Mouse (Mus musculus) MEL (cell line): ENCODE measurements at regions not wholly inside any gene's neighbourhood (a gene's known extent, or its start where the extent isn't known, plus 50 kb on each side); places are given as distances from the start of the nearest gene placed in this dataset.

ENCODE experiments used
- DNase-seq: peaks from one replicate; pipeline ENCODE4 v3.0.0; 2011; ENCODE audit warnings: low read depth, low spot score
- H3K27ac ChIP-seq: 2 replicates; pipeline ENCODE4 v1.5.1; 2012; ENCODE audit warnings: low read depth, mild to moderate bottlenecking, control low read depth, low read length, moderate library complexity; ENCODE audit not compliant: control insufficient read depth
- H3K27me3 ChIP-seq, 2 experiments: fragments of 150-350 bp in 1 of 2; sonication (generic) in 1 of 2; 2 replicates each; pipeline ENCODE4 v1.6.1; 2012; ENCODE audit warnings: low read length in 2 of 2, mild to moderate bottlenecking in 2 of 2, improper control_type of control experiment in 1 of 2, moderate library complexity in 1 of 2; ENCODE audit not compliant: insufficient read depth in 2 of 2, control insufficient read depth in 1 of 2
- H3K36me3 ChIP-seq, 2 experiments: 2 replicates each; pipeline ENCODE4 v1.6.1; 2012 to 2014; ENCODE audit warnings: low read length in 2 of 2, improper control_type of control experiment in 1 of 2, inconsistent platforms in 1 of 2, mild to moderate bottlenecking in 1 of 2; ENCODE audit not compliant: insufficient read depth in 2 of 2, control insufficient read depth in 1 of 2
- H3K4me1 ChIP-seq, 2 experiments: fragments of 150-350 bp in 1 of 2; sonication (generic) in 1 of 2; 2 replicates each; pipeline ENCODE4 v1.6.1; 2012; ENCODE audit warnings: low read length in 2 of 2, improper control_type of control experiment in 1 of 2, mild to moderate bottlenecking in 1 of 2; ENCODE audit not compliant: insufficient read depth in 2 of 2, control insufficient read depth in 1 of 2
- H3K4me3 ChIP-seq, 2 experiments: fragments of 150-350 bp in 1 of 2; sonication (generic) in 1 of 2; 2 replicates each; pipeline ENCODE4 v1.5.1; 2012; ENCODE audit warnings: low read depth in 2 of 2, low read length in 2 of 2, mild to moderate bottlenecking in 2 of 2, moderate library complexity in 2 of 2, control low read depth in 1 of 2, improper control_type of control experiment in 1 of 2; ENCODE audit not compliant: control insufficient read depth in 1 of 2, insufficient read depth in 1 of 2
- H3K79me2 ChIP-seq: 2 replicates; pipeline ENCODE4 v1.6.1; 2012; ENCODE audit warnings: mild to moderate bottlenecking, low read length, moderate library complexity; ENCODE audit not compliant: control insufficient read depth, poor library complexity, insufficient read depth
- H3K9ac ChIP-seq: 2 replicates; pipeline ENCODE4 v1.6.1; 2012; ENCODE audit warnings: low read depth, mild to moderate bottlenecking, control low read depth, low read length, moderate library complexity; ENCODE audit not compliant: control insufficient read depth, poor library complexity, severe bottlenecking
- H3K9me3 ChIP-seq: fragments of 150-350 bp; sonication (generic); replicated peaks from 2 replicates; pipeline ENCODE4 v1.6.1; 2012; ENCODE audit warnings: mild to moderate bottlenecking, low read length, improper control_type of control experiment, moderate library complexity; ENCODE audit not compliant: insufficient read depth
- CHD2 ChIP-seq: IDR thresholded peaks from 2 replicates; pipeline ENCODE4 v1.6.1; 2011; ENCODE audit warnings: low read length, improper control_type of control experiment
- E2F4 ChIP-seq: IDR thresholded peaks from 2 replicates; pipeline ENCODE4 v1.6.1; 2011; ENCODE audit warnings: low read depth, low read length, improper control_type of control experiment, borderline replicate concordance
- ELF1 ChIP-seq: IDR thresholded peaks from 2 replicates; pipeline ENCODE4 v1.6.1; 2014; ENCODE audit warnings: low read depth, mild to moderate bottlenecking, inconsistent platforms, low read length, improper control_type of control experiment, moderate library complexity
- EP300 ChIP-seq, 2 experiments: IDR thresholded peaks; 2 replicates each; pipeline ENCODE4 v1.6.1; 2011; ENCODE audit warnings: improper control_type of control experiment in 2 of 2, low read length in 2 of 2, low read depth in 1 of 2, mild to moderate bottlenecking in 1 of 2
- ETS1 ChIP-seq: IDR thresholded peaks from 2 replicates; pipeline ENCODE4 v1.6.1; 2012; ENCODE audit warnings: low read depth, mild to moderate bottlenecking, inconsistent platforms, low read length, improper control_type of control experiment, moderate library complexity
- GABPA ChIP-seq: IDR thresholded peaks from 2 replicates; pipeline ENCODE4 v1.6.1; 2012; ENCODE audit warnings: low read depth, mild to moderate bottlenecking, inconsistent platforms, low read length, improper control_type of control experiment, moderate library complexity
- HCFC1 ChIP-seq: IDR thresholded peaks from 2 replicates; pipeline ENCODE4 v1.6.1; 2012; ENCODE audit warnings: low read depth, mild to moderate bottlenecking, inconsistent platforms, low read length, improper control_type of control experiment, moderate library complexity
- JUND ChIP-seq: IDR thresholded peaks from 2 replicates; pipeline ENCODE4 v1.6.1; 2011; ENCODE audit warnings: low read depth, mild to moderate bottlenecking, improper control_type of control experiment, low read length
- KAT2A ChIP-seq: conservative IDR thresholded peaks from 2 replicates; pipeline ENCODE4 v1.6.1; 2012; ENCODE audit warnings: low read depth, low read length, improper control_type of control experiment, inconsistent platforms
- MAFK ChIP-seq: IDR thresholded peaks from 2 replicates; pipeline ENCODE4 v1.6.1; 2011; ENCODE audit warnings: low read depth, mild to moderate bottlenecking, low read length, improper control_type of control experiment, borderline replicate concordance
- MAX ChIP-seq: IDR thresholded peaks from 2 replicates; pipeline ENCODE4 v1.6.1; 2011; ENCODE audit warnings: low read length, improper control_type of control experiment
- MEF2A ChIP-seq: IDR thresholded peaks from 2 replicates; pipeline ENCODE4 v1.6.1; 2014; ENCODE audit warnings: low read depth, mild to moderate bottlenecking, inconsistent platforms, low read length, improper control_type of control experiment; ENCODE audit not compliant: poor library complexity, insufficient replicate concordance, severe bottlenecking; ENCODE audit errors: extremely low read depth
- MXI1 ChIP-seq: IDR thresholded peaks from 2 replicates; pipeline ENCODE4 v1.6.1; 2011; ENCODE audit warnings: mild to moderate bottlenecking, low read depth, low read length, improper control_type of control experiment
- MYB ChIP-seq: IDR thresholded peaks from 2 replicates; pipeline ENCODE4 v1.6.1; 2011; ENCODE audit warnings: mild to moderate bottlenecking, low read depth, low read length, improper control_type of control experiment
- NRF1 ChIP-seq: IDR thresholded peaks from 2 replicates; pipeline ENCODE4 v1.6.1; 2014; ENCODE audit warnings: low read depth, mild to moderate bottlenecking, inconsistent platforms, low read length, improper control_type of control experiment, moderate library complexity; ENCODE audit not compliant: poor library complexity, insufficient read depth, severe bottlenecking
- POLR2A ChIP-seq, 2 experiments: IDR thresholded peaks; 2 replicates each; pipeline ENCODE4 v1.6.1; 2011 to 2012; ENCODE audit warnings: low read length in 2 of 2, mild to moderate bottlenecking in 2 of 2, control low read depth in 1 of 2, improper control_type of control experiment in 1 of 2, low read depth in 1 of 2, moderate library complexity in 1 of 2; ENCODE audit not compliant: control insufficient read depth in 1 of 2, insufficient read depth in 1 of 2, poor library complexity in 1 of 2
- POLR2AphosphoS5 ChIP-seq: IDR thresholded peaks from 2 replicates; pipeline ENCODE4 v1.6.1; 2012; ENCODE audit warnings: low read depth, borderline replicate concordance, mild to moderate bottlenecking, inconsistent platforms, low read length, moderate library complexity, mixed read lengths
- RCOR1 ChIP-seq: IDR thresholded peaks from 2 replicates; pipeline ENCODE4 v1.6.1; 2012; ENCODE audit warnings: low read depth, mild to moderate bottlenecking, inconsistent platforms, low read length, improper control_type of control experiment
- SIN3A ChIP-seq: IDR thresholded peaks from 2 replicates; pipeline ENCODE4 v1.6.1; 2012; ENCODE audit warnings: low read length, improper control_type of control experiment, inconsistent platforms
- UBTF ChIP-seq: IDR thresholded peaks from 2 replicates; pipeline ENCODE4 v1.6.1; 2012; ENCODE audit warnings: low read depth, mild to moderate bottlenecking, inconsistent platforms, low read length, improper control_type of control experiment, moderate library complexity, borderline replicate concordance; ENCODE audit not compliant: insufficient read depth
- ZC3H11A ChIP-seq: IDR thresholded peaks from 2 replicates; pipeline ENCODE4 v1.6.1; 2012; ENCODE audit warnings: low read depth, mild to moderate bottlenecking, inconsistent platforms, low read length, improper control_type of control experiment
- ZKSCAN1 ChIP-seq: IDR thresholded peaks from 2 replicates; pipeline ENCODE4 v1.6.1; 2012; ENCODE audit warnings: low read depth, mild to moderate bottlenecking, inconsistent platforms, low read length, improper control_type of control experiment, moderate library complexity
- ZMIZ1 ChIP-seq: IDR thresholded peaks from 2 replicates; pipeline ENCODE4 v1.6.1; 2012; ENCODE audit warnings: low read depth, mild to moderate bottlenecking, inconsistent platforms, low read length, improper control_type of control experiment, moderate library complexity
- ZNF384 ChIP-seq: IDR thresholded peaks from 2 replicates; pipeline ENCODE4 v1.6.1; 2012; ENCODE audit warnings: low read depth, mild to moderate bottlenecking, inconsistent platforms, low read length, improper control_type of control experiment

GRCm38 (mm10) chr6:98754487-98754886, 411.9 kb upstream of the Gm765 start:
- TF ChIP-seq EP300 (IDR thresholded peaks at IDR 0.05; ENCODE audit: low read depth in 1 of 2, low read length in 2 of 2): no peak
- no peak for TF ChIP-seq ZMIZ1
- TF ChIP-seq ZKSCAN1: no peak
- no peak for TF ChIP-seq MEF2A
- TF ChIP-seq NRF1: no peak
- TF ChIP-seq ZNF384: no peak
- no peak for TF ChIP-seq JUND
- TF ChIP-seq KAT2A: no peak
- no peak overlapping the region for H3K9ac ChIP-seq
- H3K79me2 ChIP-seq: no peaks in the 10 kb centered on the region
- no peaks in the 10 kb centered on the region for H3K4me1 ChIP-seq
- H3K27me3 ChIP-seq: no peaks in the 10 kb centered on the region; a peak in 1 of 4 replicates
- no peak for DNase-seq
- no peak overlapping the region for H3K4me3 ChIP-seq
- no peaks in the 10 kb centered on the region for H3K36me3 ChIP-seq
- H3K9me3 ChIP-seq: no peaks in the 10 kb centered on the region
- H3K27ac ChIP-seq: no peak overlapping the region

DNA sequence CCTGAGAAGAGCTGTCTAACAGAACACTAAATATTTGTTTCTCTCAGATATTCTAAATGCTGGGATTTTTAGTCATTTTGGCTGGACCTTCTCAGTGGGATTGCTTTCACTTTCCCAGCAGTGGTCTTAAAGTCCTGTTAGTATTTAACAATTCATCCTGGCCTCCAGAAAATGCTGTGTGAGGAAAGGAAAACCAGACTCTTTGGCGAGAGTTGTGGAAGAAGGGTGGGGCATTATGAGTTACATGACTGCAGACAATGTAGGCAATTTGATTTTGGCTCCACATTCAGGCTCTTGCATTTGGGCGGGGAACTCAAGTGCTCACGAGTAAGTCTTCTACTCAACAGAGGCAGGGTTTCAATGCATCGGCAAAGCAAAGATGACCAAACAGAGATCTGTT, 406.1 kb upstream of the Gm765 start:
- H3K9ac ChIP-seq: no peak overlapping the region
- TF ChIP-seq SIN3A (no peak), POLR2AphosphoS5 (no peak), GABPA (no peak), MXI1 (no peak)
- H3K27ac ChIP-seq: no peak overlapping the region
- H3K4me3 ChIP-seq: no peak overlapping the region
- no peaks in the 10 kb centered on the region for H3K36me3 ChIP-seq
- H3K9me3 ChIP-seq: no peaks in the 10 kb centered on the region
- DNase-seq: no peak
- no peaks in the 10 kb centered on the region for H3K27me3 ChIP-seq
- H3K4me1 ChIP-seq: no peaks in the 10 kb centered on the region
- H3K79me2 ChIP-seq: no peaks in the 10 kb centered on the region

DNA sequence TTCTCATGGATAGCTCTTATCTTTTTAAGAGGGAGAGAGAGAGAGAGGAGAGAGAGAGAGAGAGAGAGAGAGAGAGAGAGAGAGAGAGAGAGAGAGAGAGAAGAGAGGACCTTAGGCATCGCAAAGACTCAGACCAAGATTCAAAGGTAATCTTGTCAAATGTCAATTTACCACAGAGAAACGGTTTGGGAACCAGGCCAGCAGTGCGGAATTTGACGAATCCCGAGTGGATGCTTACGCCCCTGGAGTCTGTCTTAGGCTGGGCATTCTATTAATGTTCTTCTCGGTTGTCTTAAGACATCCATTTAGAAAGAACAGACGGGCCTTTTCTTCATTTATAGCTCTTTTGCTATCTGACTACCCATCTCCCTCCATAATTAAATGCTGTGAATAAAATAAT, 404.4 kb upstream of the Gm765 start:
- Histone ChIP-seq H3K27me3 (no peaks in the 10 kb centered on the region), H3K27ac (no peak overlapping the region), H3K9ac (no peak overlapping the region), H3K9me3 (no peaks in the 10 kb centered on the region), H3K4me1 (no peaks in the 10 kb centered on the region), H3K4me3 (no peak overlapping the region), H3K36me3 (no peaks in the 10 kb centered on the region), H3K79me2 (no peaks in the 10 kb centered on the region)
- TF ChIP-seq GABPA (no peak), POLR2A (IDR thresholded peaks at IDR 0.05; ENCODE audit: control insufficient read depth in 1 of 2, insufficient read depth in 1 of 2, low read depth in 1 of 2, low read length in 2 of 2, poor library complexity in 1 of 2) (no peak), ELF1 (no peak), CHD2 (no peak), ETS1 (no peak), RCOR1 (no peak), MAFK (no peak), MYB (no peak), HCFC1 (no peak), E2F4 (no peak), UBTF (no peak), ZC3H11A (no peak), POLR2AphosphoS5 (no peak), EP300 (IDR thresholded peaks at IDR 0.05; ENCODE audit: low read depth in 1 of 2, low read length in 2 of 2) (no peak), MAX (no peak)
- DNase-seq: no peak
